Mouse (Mus musculus): ENCODE data around the gene Mdm4.

The Mdm4 gene

GRCm38 (mm10) chr1:132938975-132939374 lies 91.4 kb downstream of the Mdm4 start:
- DNase-seq (ENCODE audit: low spot score): no peak

GRCm38 (mm10) chr1:132937296-132938030 lies 92.9 kb downstream of the Mdm4 start:
- DNase-seq (ENCODE audit: low spot score): no peak

GRCm38 (mm10) chr1:132934856-132935255 lies 95.5 kb downstream of the Mdm4 start:
- no peak for DNase-seq (ENCODE audit: low spot score)

DNA sequence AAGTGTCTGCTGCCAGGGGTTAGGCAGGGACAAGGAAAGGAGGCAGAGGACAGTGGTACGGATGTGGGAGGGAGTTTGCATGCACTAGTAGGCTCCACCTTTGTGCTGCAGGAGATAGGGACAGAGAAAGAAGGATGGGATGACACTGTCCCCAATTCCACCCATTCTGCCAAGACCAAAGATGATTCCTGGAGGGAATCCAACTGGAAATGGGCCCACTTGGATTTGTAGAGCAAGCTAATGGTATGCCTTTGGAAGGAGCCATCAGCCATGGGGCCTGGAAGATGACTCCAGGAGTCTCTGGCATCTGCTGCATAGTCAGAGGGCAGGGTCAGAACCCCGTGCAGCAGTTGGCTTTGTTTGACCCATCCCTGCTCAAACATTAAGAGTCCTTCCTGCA lies 97.9 kb downstream of the Mdm4 start:
- DNase-seq (ENCODE audit: low spot score): no peak

- DNase-seq (ENCODE audit: low spot score): no peak
Observed at GRCm38 (mm10) chr1:132930291-132930690, 100.1 kb downstream of the Mdm4 start.

- DNase-seq (ENCODE audit: low spot score): no peak
Observed at GRCm38 (mm10) chr1:132928907-132929250, 101.5 kb downstream of the Mdm4 start.

GRCm38 (mm10) chr1:132928032-132928906 lies 102.1 kb downstream of the Mdm4 start:
- DNase-seq (ENCODE audit: low spot score): no peak

GRCm38 (mm10) chr1:132925270-132925669 lies 105.1 kb downstream of the Mdm4 start:
- no peak for DNase-seq (ENCODE audit: low spot score)

DNA sequence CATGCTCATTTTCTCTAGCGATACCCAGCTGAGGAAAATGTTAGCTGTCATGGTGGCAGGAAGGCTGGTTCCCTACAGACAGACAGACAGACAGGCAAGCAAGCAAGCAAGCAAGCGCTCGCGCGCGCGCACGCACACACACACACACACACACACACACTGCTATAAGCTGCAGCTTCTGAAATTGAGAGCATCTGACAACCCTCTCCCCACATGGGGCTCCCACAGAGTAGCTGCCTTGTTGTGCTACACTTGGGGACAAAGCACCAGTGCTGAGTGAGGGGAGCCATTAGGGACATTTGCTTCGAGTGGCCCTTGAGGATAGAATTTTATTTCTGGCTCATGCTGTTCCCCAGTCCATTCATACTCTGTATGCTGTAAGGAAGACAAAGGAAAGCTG lies 108.1 kb downstream of the Mdm4 start:
- DNase-seq (ENCODE audit: low spot score): no peak

DNA sequence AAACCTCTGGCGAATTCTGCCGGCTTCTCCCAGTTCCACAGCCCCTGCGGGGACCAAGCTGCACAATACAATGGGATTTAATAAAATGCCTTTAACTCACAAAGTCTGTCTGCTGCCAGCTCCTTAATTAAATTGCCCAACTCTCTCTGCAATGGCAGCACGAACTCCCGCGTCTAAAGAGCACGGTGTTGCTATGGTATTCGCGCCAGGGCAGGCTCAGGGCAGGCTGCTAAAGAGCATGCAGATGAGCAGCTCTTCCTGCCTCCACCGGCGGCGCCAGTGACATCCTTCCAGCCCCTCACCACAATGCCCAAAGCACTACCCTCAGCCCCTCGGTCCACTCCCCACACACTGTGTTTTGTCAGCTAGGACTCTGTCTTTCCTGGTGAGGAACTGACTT lies 109.3 kb downstream of the Mdm4 start:
- no peak for DNase-seq (ENCODE audit: low spot score)

GRCm38 (mm10) chr1:132919258-132919657 lies 111.1 kb downstream of the Mdm4 start:
- DNase-seq (ENCODE audit: low spot score): no peak

- DNase-seq (ENCODE audit: low spot score): no peak
Observed at GRCm38 (mm10) chr1:132918117-132918680, 112.2 kb downstream of the Mdm4 start.

- no peak for DNase-seq (ENCODE audit: low spot score)
Observed at GRCm38 (mm10) chr1:132917554-132917953, 112.8 kb downstream of the Mdm4 start.

- DNase-seq (ENCODE audit: low spot score): no peak
Observed at GRCm38 (mm10) chr1:132915849-132916493, 114.4 kb downstream of the Mdm4 start.

- no peak for DNase-seq (ENCODE audit: low spot score)
Observed at GRCm38 (mm10) chr1:132910414-132911041, 119.8 kb downstream of the Mdm4 start.

GRCm38 (mm10) chr1:132909951-132910350 lies 120.4 kb downstream of the Mdm4 start:
- no peak for DNase-seq (ENCODE audit: low spot score)
